Mouse (Mus musculus) heart, adult 2 months (tissue): Measurements from ENCODE around the gene Smpd3. TPM values are rescaled to one million over a fixed set of nuclear protein-coding genes. Genes with fewer than 3 reads are reported as not detected.

ENCODE experiments used
- DNase-seq, 2 experiments: peaks; one replicate each; pipeline ENCODE4 v3.0.0; 2021
- H3K27ac ChIP-seq: fragments of 200-600 bp; 2 replicates; pipeline ENCODE4 v1.8.1; 2022
- H3K27me3 ChIP-seq: fragments of 200-500 bp; 2 replicates; pipeline ENCODE4 v1.6.1; 2012; ENCODE audit warnings: mild to moderate bottlenecking, low read length, inconsistent platforms, mixed read lengths; ENCODE audit not compliant: control insufficient read depth, insufficient read depth
- H3K36me3 ChIP-seq: fragments of 200-500 bp; 2 replicates; pipeline ENCODE4 v1.6.1; 2012; ENCODE audit warnings: low read length, inconsistent platforms; ENCODE audit not compliant: control insufficient read depth, insufficient read depth
- H3K4me1 ChIP-seq: fragments of 200-500 bp; 2 replicates; pipeline ENCODE4 v1.6.1; 2011; ENCODE audit warnings: low read length; ENCODE audit not compliant: control insufficient read depth, insufficient read depth
- H3K4me3 ChIP-seq: fragments of 200-600 bp; 2 replicates; pipeline ENCODE4 v1.8.1; 2022
- H3K79me2 ChIP-seq: fragments of 200-500 bp; replicated peaks from 2 replicates; pipeline ENCODE4 v1.6.1; 2012; ENCODE audit warnings: mild to moderate bottlenecking, inconsistent platforms, low read length, moderate library complexity, mixed read lengths; ENCODE audit not compliant: control insufficient read depth, insufficient read depth
- H3K9ac ChIP-seq: fragments of 200-500 bp; 2 replicates; pipeline ENCODE4 v1.6.1; 2012; ENCODE audit warnings: low read depth, mild to moderate bottlenecking, control low read depth, inconsistent platforms, low read length, mixed read lengths
- CTCF ChIP-seq: fragments of 200-600 bp; IDR thresholded peaks from 2 replicates; pipeline ENCODE4 v1.8.1; 2022; ENCODE audit warnings: antibody characterized with exemption, mild to moderate bottlenecking, moderate library complexity
- EP300 ChIP-seq: fragments of 200-500 bp; IDR thresholded peaks from 2 replicates; pipeline ENCODE4 v1.6.1; 2011; ENCODE audit warnings: low read depth, low read length, control low read depth; ENCODE audit not compliant: insufficient read depth
- POLR2A ChIP-seq: fragments of 200-500 bp; IDR thresholded peaks from 2 replicates; pipeline ENCODE4 v1.6.1; 2011; ENCODE audit warnings: mild to moderate bottlenecking, low read depth, low read length, control low read depth; ENCODE audit not compliant: insufficient read depth
- WGBS: fragments of 180-500 bp; shearing (Covaris S2); methylation state at CpG from one replicate; pipeline ENCODE4 v1.1.7; 2018; 5-methylcytosine and 5-hydroxymethylcytosine counted together
- intact Hi-C: fragments of 180-260 bp; cut with DNase I; formaldehyde crosslinking; loops from one replicate; pipeline ENCODE4 v1.15.1; 2025
- polyA plus RNA-seq: library from polyadenylated mRNA; depleted of rRNA; stranded (reverse); fragments of >200 nt; gene quantifications from 2 replicates; pipeline ENCODE4 v1.2.3, GENCODE M21; 2012
- total RNA-seq, 2 experiments: library from RNA; stranded (reverse); gene quantifications; 2 replicates each; pipeline ENCODE4 v1.2.3; 2021

Smpd3 gene
- total and polyA plus RNA-seq, 3 experiments: 2.1 to 3.1 (median 3.1) TPM

DNA sequence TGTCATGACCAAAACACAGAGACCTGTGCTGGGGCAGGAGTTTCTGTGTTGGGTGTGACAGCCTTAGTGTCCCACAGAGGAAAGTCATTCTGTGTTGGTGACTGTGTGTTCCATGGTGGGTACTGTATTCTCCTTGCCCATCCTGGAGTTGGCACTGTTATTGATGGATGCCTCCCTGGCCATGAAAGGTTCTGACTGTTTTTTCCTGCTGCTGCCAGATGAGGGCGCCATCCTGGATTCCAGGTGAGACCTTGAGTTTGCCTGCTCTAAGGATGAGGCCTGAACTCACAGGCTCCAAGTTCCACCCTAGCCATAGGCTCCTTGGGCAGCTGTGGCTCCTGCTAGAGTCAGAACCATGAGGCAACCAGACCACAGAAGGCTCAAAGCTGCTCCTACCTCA, 79.6 kb downstream of the Smpd3 start:
- DNase-seq: no peak
- intact Hi-C loops: no loop called here

DNA sequence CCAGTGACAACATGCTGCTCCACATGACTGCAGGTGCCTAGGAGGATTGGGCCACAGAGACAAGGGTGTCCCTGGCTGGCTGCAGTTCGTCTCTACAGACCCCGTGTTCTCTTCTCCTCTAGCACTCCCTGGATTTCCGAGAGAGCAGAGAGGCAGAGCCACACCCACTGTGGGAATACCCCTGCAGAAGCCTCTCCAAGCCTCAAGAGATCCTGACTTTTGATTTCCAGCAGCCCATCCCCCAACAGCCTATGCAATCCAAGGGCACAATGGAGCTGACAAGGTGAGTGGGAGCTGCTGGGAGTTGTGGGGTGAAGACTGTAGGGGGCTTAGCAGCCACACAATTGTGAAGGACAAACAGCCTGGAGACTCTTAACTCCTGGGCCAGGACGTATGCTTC, 87.6 kb downstream of the Smpd3 start:
- no peak overlapping the region for H3K4me3 ChIP-seq
- TF ChIP-seq EP300 (no peak), CTCF (no peak), POLR2A (no peak)
- H3K27me3 ChIP-seq: no peaks in the 10 kb centered on the region
- DNase-seq: no peak
- no peaks in the 10 kb centered on the region for H3K4me1 ChIP-seq
- no peak overlapping the region for H3K27ac ChIP-seq
- H3K79me2 ChIP-seq: no peaks in the 10 kb centered on the region
- 69% methylated on average over 4 of the region's 4 CpGs for WGBS
- H3K36me3 ChIP-seq: no peaks in the 10 kb centered on the region
- H3K9ac ChIP-seq: no peak overlapping the region
- intact Hi-C loops: no loop called here

More for the DNA sequence above, 79.6 kb downstream of the Smpd3 start:
- no peaks in the 10 kb centered on the region for H3K36me3 ChIP-seq
- no peaks in the 10 kb centered on the region for H3K4me1 ChIP-seq
- H3K9ac ChIP-seq: no peak overlapping the region
- TF ChIP-seq CTCF (peak; percentile 50), EP300 (no peak)
- H3K79me2 ChIP-seq: no peaks in the 10 kb centered on the region
- H3K27ac ChIP-seq: no peak overlapping the region
- no peak overlapping the region for H3K4me3 ChIP-seq
- no peaks in the 10 kb centered on the region for H3K27me3 ChIP-seq
- 82% methylated on average over 1 of the region's 1 CpGs for WGBS

DNA sequence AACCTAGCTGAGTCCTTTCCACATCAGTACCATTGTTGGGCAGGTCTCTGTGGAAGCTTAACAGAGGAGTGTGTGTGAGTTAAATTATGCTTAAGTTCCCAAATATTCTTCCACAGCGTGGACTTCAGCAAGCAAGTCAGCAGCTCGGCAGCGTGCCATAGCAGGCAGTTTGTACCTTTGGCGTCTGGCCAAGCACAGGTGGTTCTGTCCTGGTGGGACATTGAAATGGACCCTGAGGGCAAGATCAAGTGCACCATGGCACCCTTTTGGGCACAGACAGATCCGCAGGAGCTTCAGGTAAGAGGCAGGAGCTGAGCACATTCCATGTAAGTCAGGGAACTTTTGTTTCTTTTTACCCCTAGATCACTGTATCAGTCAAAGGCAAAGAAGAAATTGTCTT, 100.7 kb downstream of the Smpd3 start:
- no peak for DNase-seq
- H3K79me2 ChIP-seq: no peaks in the 10 kb centered on the region
- no peak for TF ChIP-seq EP300
- intact Hi-C loops: no loop called here
- H3K27ac ChIP-seq: no peak overlapping the region
- H3K4me3 ChIP-seq: no peak overlapping the region
- H3K9ac ChIP-seq: no peak overlapping the region
- 87% methylated on average over 5 of the region's 5 CpGs for WGBS
- H3K27me3 ChIP-seq: no peaks in the 10 kb centered on the region
- no peaks in the 10 kb centered on the region for H3K4me1 ChIP-seq
- H3K36me3 ChIP-seq: no peaks in the 10 kb centered on the region

DNA sequence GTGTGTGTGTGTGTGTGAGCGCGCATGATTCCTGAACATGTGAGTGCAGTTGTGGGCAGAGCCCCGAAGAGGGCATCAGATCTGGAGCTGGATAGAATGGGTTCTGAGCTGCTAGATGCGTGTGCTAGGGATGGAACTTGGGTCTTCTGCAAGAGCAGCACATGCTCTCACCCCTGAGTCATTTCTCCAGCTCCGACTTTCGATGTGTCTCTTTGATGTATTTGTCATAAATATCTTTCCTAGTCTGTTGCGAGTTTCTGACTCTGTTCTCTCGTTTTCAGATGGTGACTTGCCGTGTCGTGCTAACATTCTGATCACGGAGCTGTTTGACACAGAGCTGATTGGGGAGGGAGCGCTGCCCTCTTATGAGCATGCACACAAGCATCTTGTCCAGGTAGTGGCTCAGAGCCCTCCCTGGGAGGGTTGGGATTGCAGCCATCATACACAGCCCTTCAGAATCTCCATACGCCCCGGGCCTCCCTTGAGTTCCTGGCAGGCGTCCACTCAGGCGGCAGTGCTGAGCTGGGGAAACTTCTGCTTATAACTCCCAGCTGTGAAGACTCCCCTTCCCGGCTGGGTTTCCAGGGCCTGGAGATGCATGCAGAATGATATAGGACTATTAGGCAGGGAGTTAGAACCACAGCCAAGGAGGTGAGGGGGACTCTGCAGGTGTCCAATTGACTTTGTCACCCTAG, 103.1 kb downstream of the Smpd3 start:
- WGBS: 85% methylated on average over 17 of the region's 17 CpGs
- intact Hi-C loops: no loop called here

DNA sequence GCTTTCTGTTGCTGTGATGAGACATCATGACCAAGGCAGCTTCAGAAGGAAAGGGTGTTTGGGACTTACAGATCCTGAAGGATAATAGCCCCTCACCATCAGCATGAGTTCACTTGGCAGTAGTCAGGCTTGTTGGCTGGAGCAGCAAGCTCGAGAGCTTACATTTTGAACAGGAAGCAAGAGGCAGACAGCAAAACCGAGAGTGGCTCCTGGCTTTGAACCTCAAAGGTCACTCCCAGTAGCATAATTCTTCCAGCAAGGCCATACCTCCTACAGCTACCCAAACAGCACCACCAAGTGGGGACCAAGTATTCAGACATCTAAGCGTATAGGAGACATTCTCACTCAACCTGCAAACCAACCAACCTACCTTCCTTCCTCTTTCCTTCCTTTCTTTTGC, 105.0 kb downstream of the Smpd3 start:
- Histone ChIP-seq H3K36me3 (no peaks in the 10 kb centered on the region), H3K9ac (no peak overlapping the region), H3K79me2 (no peaks in the 10 kb centered on the region), H3K4me3 (no peak overlapping the region), H3K27ac (no peak overlapping the region), H3K4me1 (no peaks in the 10 kb centered on the region), H3K27me3 (no peaks in the 10 kb centered on the region)
- intact Hi-C loops: no loop called here
- DNase-seq: no peak
- TF ChIP-seq POLR2A (no peak), EP300 (no peak), CTCF (no peak)
- 58% methylated on average over 3 of the region's 3 CpGs for WGBS

More for the DNA sequence above, 103.1 kb downstream of the Smpd3 start:
- Histone ChIP-seq H3K27me3 (no peaks in the 10 kb centered on the region), H3K27ac (no peak overlapping the region), H3K4me1 (no peaks in the 10 kb centered on the region), H3K36me3 (no peaks in the 10 kb centered on the region), H3K4me3 (no peak overlapping the region), H3K79me2 (no peaks in the 10 kb centered on the region), H3K9ac (no peak overlapping the region)
- DNase-seq: no peak
- TF ChIP-seq CTCF (no peak), EP300 (no peak), POLR2A (no peak)

DNA sequence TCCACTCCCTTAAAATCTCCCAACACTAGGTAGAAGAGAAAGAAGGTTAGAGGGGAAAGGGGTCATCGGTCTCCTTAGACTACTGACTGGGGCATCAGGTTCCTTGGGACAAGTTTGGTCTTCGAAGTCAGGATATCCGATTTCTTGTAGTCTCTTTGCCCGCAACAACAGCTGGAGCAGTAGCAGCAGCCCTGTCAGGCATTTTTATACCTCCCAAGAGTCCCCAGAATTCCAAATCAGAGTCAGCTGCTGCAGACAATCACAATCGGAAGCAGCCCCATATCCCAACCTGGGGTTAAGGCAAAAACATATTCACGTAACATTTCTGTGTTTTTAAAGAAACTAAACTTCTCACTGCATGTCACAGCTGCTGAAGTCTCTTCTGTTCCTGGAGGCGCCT, 106.3 kb downstream of the Smpd3 start:
- Histone ChIP-seq H3K4me3 (no peak overlapping the region), H3K79me2 (no peaks in the 10 kb centered on the region), H3K27me3 (no peaks in the 10 kb centered on the region), H3K36me3 (no peaks in the 10 kb centered on the region), H3K27ac (no peak overlapping the region), H3K4me1 (no peaks in the 10 kb centered on the region), H3K9ac (no peak overlapping the region)
- WGBS: 84% methylated on average over 7 of the region's 7 CpGs
- TF ChIP-seq EP300 (no peak), POLR2A (no peak), CTCF (no peak)
- DNase-seq: no peak
- intact Hi-C loops: no loop called here
